Mouse (Mus musculus) heart, postnatal 0 days (tissue): ENCODE measurements at regions not wholly inside any gene's neighbourhood (a gene's known extent, or its start where the extent isn't known, plus 50 kb on each side); places are given as distances from the start of the nearest gene placed in this dataset.

Source experiments
- ATAC-seq: fragments of 200-750 bp; cut with Nextera tagmentation; 2 replicates; pipeline ENCODE4 v1.8.0; 2017; ENCODE audit warnings: low read depth, moderate number of reproducible peaks, moderate library complexity; ENCODE audit not compliant: insufficient read depth
- DNase-seq: peaks from one replicate; pipeline ENCODE4 v3.0.0-alpha.2; 2016; ENCODE audit warnings: low spot score
- H3K27ac ChIP-seq: fragments of 300-500 bp; sonication (generic); 2 replicates; pipeline ENCODE4 v1.5.1; 2014; ENCODE audit warnings: low read depth, mild to moderate bottlenecking
- H3K27me3 ChIP-seq: fragments of 300-500 bp; sonication (generic); 2 replicates; pipeline ENCODE4 v1.6.1; 2014; ENCODE audit warnings: low read length, mixed read lengths; ENCODE audit not compliant: control insufficient read depth, insufficient read depth
- H3K36me3 ChIP-seq: fragments of 300-500 bp; sonication (generic); replicated peaks from 2 replicates; pipeline ENCODE4 v1.6.1; 2014; ENCODE audit warnings: low read length, mixed read lengths; ENCODE audit not compliant: control insufficient read depth, insufficient read depth
- H3K4me1 ChIP-seq: fragments of 300-500 bp; sonication (generic); 2 replicates; pipeline ENCODE4 v1.6.1; 2014; ENCODE audit warnings: antibody characterized with exemption; ENCODE audit not compliant: control insufficient read depth, insufficient read depth
- H3K4me2 ChIP-seq: fragments of 300-500 bp; sonication (generic); 2 replicates; pipeline ENCODE4 v1.6.1; 2014; ENCODE audit warnings: low read depth, mild to moderate bottlenecking, low read length, moderate library complexity
- H3K4me3 ChIP-seq: fragments of 300-500 bp; sonication (generic); 2 replicates; pipeline ENCODE4 v1.5.1; 2014; ENCODE audit warnings: low read depth, low read length
- H3K9ac ChIP-seq: fragments of 300-500 bp; sonication (generic); replicated peaks from 2 replicates; pipeline ENCODE4 v1.6.1; 2014; ENCODE audit warnings: low read depth, low read length, mixed read lengths
- H3K9me3 ChIP-seq: fragments of 300-500 bp; sonication (generic); replicated peaks from 2 replicates; pipeline ENCODE4 v1.6.1; 2016; ENCODE audit warnings: low read length; ENCODE audit not compliant: control insufficient read depth
- CTCF ChIP-seq: IDR thresholded peaks from 2 replicates; pipeline ENCODE4 v1.5.1; 2016; ENCODE audit warnings: antibody characterized with exemption, control low read depth, low read depth
- EP300 ChIP-seq: IDR thresholded peaks from 2 replicates; pipeline ENCODE4 v1.6.1; 2016; ENCODE audit warnings: antibody characterized with exemption, low read depth
- WGBS: fragments of 180-500 bp; shearing (Covaris S2); extraction: QIAGEN DNeasy Blood & Tissue Kit; methylation state at CpG from one replicate; pipeline ENCODE4 v1.1.7; 2014; 5-methylcytosine and 5-hydroxymethylcytosine counted together

GRCm38 (mm10) chr4:4496181-4496580 is 297.0 kb downstream of the Impad1 start:
- 57% methylated on average over 4 of the region's 4 CpGs for WGBS
- H3K9ac ChIP-seq, result no peak overlapping the region
- H3K4me3 ChIP-seq, result no peak overlapping the region
- H3K27ac ChIP-seq, result no peak overlapping the region
- H3K4me2 ChIP-seq, result no peak overlapping the region
- no peak for DNase-seq
- no peaks in the 10 kb centered on the region for H3K9me3 ChIP-seq
- H3K27me3 ChIP-seq, result no peaks in the 10 kb centered on the region
- no peaks in the 10 kb centered on the region for H3K4me1 ChIP-seq
- no peaks in the 10 kb centered on the region for H3K36me3 ChIP-seq
- no peak for TF ChIP-seq EP300
- TF ChIP-seq CTCF, result no peak
- no peak for ATAC-seq

GRCm38 (mm10) chr4:4465169-4465714 is 327.9 kb downstream of the Impad1 start:
- no peak overlapping the region for H3K4me2 ChIP-seq
- H3K9ac ChIP-seq, result no peak overlapping the region
- H3K27me3 ChIP-seq, result no peaks in the 10 kb centered on the region
- no peaks in the 10 kb centered on the region for H3K36me3 ChIP-seq
- WGBS, result 69% methylated on average over 4 of the region's 4 CpGs
- DNase-seq (no peak), ATAC-seq (no peak)
- no peak for TF ChIP-seq EP300
- no peak overlapping the region for H3K4me3 ChIP-seq
- no peaks in the 10 kb centered on the region for H3K9me3 ChIP-seq
- no peaks in the 10 kb centered on the region for H3K4me1 ChIP-seq
- no peak overlapping the region for H3K27ac ChIP-seq

- no peak for DNase-seq
These were observed 328.9 kb downstream of the Impad1 start for GRCm38 (mm10) chr4:4464130-4464700.

GRCm38 (mm10) chr4:4459258-4459657 is 333.9 kb downstream of the Impad1 start:
- DNase-seq, result no peak
- no peaks in the 10 kb centered on the region for H3K4me1 ChIP-seq
- H3K27me3 ChIP-seq, result no peaks in the 10 kb centered on the region
- no peak for ATAC-seq
- no peak overlapping the region for H3K27ac ChIP-seq
- H3K9ac ChIP-seq, result no peak overlapping the region
- no peak overlapping the region for H3K4me3 ChIP-seq
- no peaks in the 10 kb centered on the region for H3K36me3 ChIP-seq
- H3K4me2 ChIP-seq, result no peak overlapping the region
- H3K9me3 ChIP-seq, result no peaks in the 10 kb centered on the region
- TF ChIP-seq CTCF (no peak), EP300 (no peak)
- 79% methylated on average over 9 of the region's 9 CpGs for WGBS

More at GRCm38 (mm10) chr4:4464130-4464700, 328.9 kb downstream of the Impad1 start:
- H3K4me3 ChIP-seq, result no peak overlapping the region
- H3K4me1 ChIP-seq, result no peaks in the 10 kb centered on the region
- no peaks in the 10 kb centered on the region for H3K36me3 ChIP-seq
- H3K9ac ChIP-seq, result no peak overlapping the region
- H3K9me3 ChIP-seq, result no peaks in the 10 kb centered on the region
- no peaks in the 10 kb centered on the region for H3K27me3 ChIP-seq
- TF ChIP-seq EP300 (no peak), CTCF (no peak)
- WGBS, result 35% methylated on average over 4 of the region's 4 CpGs
- no peak overlapping the region for H3K27ac ChIP-seq
- no peak for ATAC-seq
- no peak overlapping the region for H3K4me2 ChIP-seq

- Histone ChIP-seq H3K4me3 (no peak overlapping the region), H3K27me3 (no peaks in the 10 kb centered on the region), H3K4me2 (no peak overlapping the region), H3K27ac (no peak overlapping the region), H3K4me1 (no peaks in the 10 kb centered on the region), H3K9ac (no peak overlapping the region), H3K9me3 (no peaks in the 10 kb centered on the region), H3K36me3 (no peaks in the 10 kb centered on the region)
- ATAC-seq, result no peak
- DNase-seq, result no peak
- WGBS, result 85% methylated on average over 1 of the region's 1 CpGs
- TF ChIP-seq EP300 (no peak), CTCF (no peak)
These were observed 343.1 kb downstream of the Impad1 start for GRCm38 (mm10) chr4:4450104-4450503.

- Histone ChIP-seq H3K36me3 (no peaks in the 10 kb centered on the region), H3K4me2 (no peak overlapping the region), H3K9me3 (no peaks in the 10 kb centered on the region), H3K4me1 (no peaks in the 10 kb centered on the region), H3K27ac (no peak overlapping the region), H3K9ac (no peak overlapping the region), H3K27me3 (no peaks in the 10 kb centered on the region), H3K4me3 (no peak overlapping the region)
- WGBS, result 64% methylated on average over 2 of the region's 2 CpGs
- no peak for TF ChIP-seq EP300
- TF ChIP-seq CTCF, result no peak
- DNase-seq (no peak), ATAC-seq (no peak)
These were observed 350.5 kb downstream of the Impad1 start for GRCm38 (mm10) chr4:4442650-4443049.
